Mouse (Mus musculus) hindlimb bud, embryonic 11.5 days (tissue): ENCODE measurements around the gene Plekhg4.

Source experiments
- DNase-seq: peaks from one replicate; pipeline ENCODE4 v3.0.0-alpha.2; 2012; ENCODE audit warnings: low read depth, low spot score; ENCODE audit errors: extremely low spot score

The Plekhg4 gene

GRCm38 (mm10) chr8:105373032-105373431, at the start of gene Plekhg4:
Gene Plekhg4 (plus strand): TSS chr8:105373274.
- no peak for DNase-seq

- DNase-seq, result no peak
These were observed 47.4 kb upstream of the Plekhg4 start for GRCm38 (mm10) chr8:105325641-105326093.

- DNase-seq, result no peak
These were observed 46.9 kb upstream of the Plekhg4 start, which contains the start of the genes Lrrc29 and Tmem208 for GRCm38 (mm10) chr8:105326141-105326672. Gene Lrrc29 (minus strand): TSS chr8:105326278. Gene Tmem208 (plus strand): TSS chr8:105326354.

- DNase-seq, result no peak
These were observed 46.1 kb upstream of the Plekhg4 start for GRCm38 (mm10) chr8:105326968-105327367.

- DNase-seq, result no peak
These were observed 42.7 kb upstream of the Plekhg4 start for GRCm38 (mm10) chr8:105330325-105330724.

- DNase-seq, result no peak
These were observed 41.6 kb upstream of the Plekhg4 start for GRCm38 (mm10) chr8:105331469-105331868.

GRCm38 (mm10) chr8:105331931-105332330, 41.1 kb upstream of the Plekhg4 start:
- DNase-seq, result no peak

GRCm38 (mm10) chr8:105332523-105332922, 40.6 kb upstream of the Plekhg4 start:
- DNase-seq, result no peak

- no peak for DNase-seq
These were observed 36.5 kb upstream of the Plekhg4 start for GRCm38 (mm10) chr8:105336373-105337130.

- no peak for DNase-seq
These were observed 34.1 kb upstream of the Plekhg4 start for GRCm38 (mm10) chr8:105338992-105339391.

GRCm38 (mm10) chr8:105339886-105340635, 33.0 kb upstream of the Plekhg4 start:
- no peak for DNase-seq

GRCm38 (mm10) chr8:105341399-105341798, 31.7 kb upstream of the Plekhg4 start:
- no peak for DNase-seq

- DNase-seq, result no peak
These were observed 30.3 kb upstream of the Plekhg4 start for GRCm38 (mm10) chr8:105342768-105343167.

- no peak for DNase-seq
These were observed 29.1 kb upstream of the Plekhg4 start for GRCm38 (mm10) chr8:105343791-105344574.

GRCm38 (mm10) chr8:105345061-105345975, 27.8 kb upstream of the Plekhg4 start:
- DNase-seq, result no peak

GRCm38 (mm10) chr8:105346611-105347427, 26.3 kb upstream of the Plekhg4 start:
- DNase-seq, result no peak

- DNase-seq, result peak; percentile 95
These were observed 25.4 kb upstream of the Plekhg4 start, which contains the start of gene Fhod1 for GRCm38 (mm10) chr8:105347428-105348221. Gene Fhod1 (minus strand): TSS chr8:105347953.

GRCm38 (mm10) chr8:105348450-105349095, 24.5 kb upstream of the Plekhg4 start, which contains the start of gene Slc9a5:
Gene Slc9a5 (plus strand): TSS chr8:105348843.
- no peak for DNase-seq
